Mouse (Mus musculus) liver, postnatal 0 days (tissue): ENCODE measurements at regions not wholly inside any gene's neighbourhood (a gene's known extent, or its start where the extent isn't known, plus 50 kb on each side); places are given as distances from the start of the nearest gene placed in this dataset.

Experiments used
- CTCF ChIP-seq: sonication (generic); IDR thresholded peaks from 2 replicates; pipeline ENCODE4 v1.5.1; 2016; ENCODE audit warnings: antibody characterized with exemption, low read depth
- EP300 ChIP-seq: IDR thresholded peaks from 2 replicates; pipeline ENCODE4 v1.6.1; 2016; ENCODE audit warnings: antibody characterized with exemption, low read depth, mild to moderate bottlenecking

- TF ChIP-seq CTCF (no peak), EP300 (no peak)
Observed at GRCm38 (mm10) chr14:61687346-61688012, 80.2 kb downstream of the Kcnrg start.
